Mouse (Mus musculus): Measurements from ENCODE around the gene Znrf3. TPM values are rescaled to one million over a fixed set of nuclear protein-coding genes. Genes with fewer than 3 reads are reported as not detected.

Gene Znrf3
- total RNA-seq, 1 experiment from 2014 or later = 1.3 TPM

- ATAC-seq (ENCODE audit: extremely low read depth, insufficient number of reproducible peaks, low FRiP score, poor library complexity, severe bottlenecking) = no peak
Measured at GRCm38 (mm10) chr11:5444234-5444598, 431 bp downstream of the Znrf3 start.

- no peak for ATAC-seq (ENCODE audit: extremely low read depth, insufficient number of reproducible peaks, low FRiP score, poor library complexity, severe bottlenecking)
Measured at GRCm38 (mm10) chr11:5443511-5444233, 975 bp downstream of the Znrf3 start.

- ATAC-seq (ENCODE audit: extremely low read depth, insufficient number of reproducible peaks, low FRiP score, poor library complexity, severe bottlenecking) = no peak
Measured at GRCm38 (mm10) chr11:5442590-5443021, 2.0 kb downstream of the Znrf3 start.

GRCm38 (mm10) chr11:5437646-5438045, 7.0 kb downstream of the Znrf3 start:
- no peak for ATAC-seq (ENCODE audit: extremely low read depth, insufficient number of reproducible peaks, low FRiP score, poor library complexity, severe bottlenecking)

DNA sequence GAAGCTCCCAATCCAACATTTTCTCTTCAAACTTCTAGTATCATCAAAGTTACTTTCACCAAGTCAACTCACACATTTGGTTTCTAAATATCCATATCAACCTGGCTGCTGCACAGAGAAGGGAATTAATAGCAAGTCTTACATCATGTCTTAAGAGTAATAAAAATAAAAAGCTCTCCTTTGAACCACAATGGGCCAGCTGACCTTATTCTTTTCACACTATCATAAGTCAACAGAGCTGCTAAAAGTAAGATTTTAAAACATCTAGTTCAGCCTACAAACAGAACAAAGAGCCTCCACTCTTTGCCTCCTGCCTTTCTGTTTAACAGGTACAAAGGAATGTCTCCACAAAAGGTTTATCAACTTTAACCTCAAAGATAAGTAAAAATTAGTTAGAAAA, 7.7 kb downstream of the Znrf3 start:
- ATAC-seq (ENCODE audit: extremely low read depth, insufficient number of reproducible peaks, low FRiP score, poor library complexity, severe bottlenecking) = no peak

- 0 out of 2 replicates have a peak, but pooled peaks have one; percentile 6 for ATAC-seq (ENCODE audit: extremely low read depth, insufficient number of reproducible peaks, low FRiP score, poor library complexity, severe bottlenecking)
Measured at GRCm38 (mm10) chr11:5435493-5435892, 9.2 kb downstream of the Znrf3 start.

- ATAC-seq (ENCODE audit: extremely low read depth, insufficient number of reproducible peaks, low FRiP score, poor library complexity, severe bottlenecking) = peak; percentile 82; the same call in 1 of the 2 replicates
Measured at GRCm38 (mm10) chr11:5432330-5432729, 12.3 kb downstream of the Znrf3 start.

DNA sequence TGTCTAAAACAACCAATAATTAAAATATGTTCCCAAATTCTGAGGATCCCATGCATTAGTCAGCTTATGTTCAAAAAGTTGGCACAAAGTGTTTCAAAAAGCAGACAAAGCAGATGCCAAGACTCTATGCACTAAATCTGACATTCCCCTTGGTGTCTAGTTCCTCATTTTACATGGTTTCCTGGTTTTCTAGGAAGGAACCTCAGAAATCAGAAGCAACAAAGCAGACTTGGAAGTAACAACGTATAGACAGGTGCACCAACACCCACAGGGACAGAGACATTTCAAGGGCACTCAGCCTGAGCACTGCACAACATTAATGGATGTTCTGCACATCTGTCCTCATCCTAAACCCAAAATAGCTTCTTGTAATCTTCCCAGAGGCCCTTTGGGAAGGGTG, 13.8 kb downstream of the Znrf3 start:
- ATAC-seq (ENCODE audit: extremely low read depth, insufficient number of reproducible peaks, low FRiP score, poor library complexity, severe bottlenecking) = no peak

DNA sequence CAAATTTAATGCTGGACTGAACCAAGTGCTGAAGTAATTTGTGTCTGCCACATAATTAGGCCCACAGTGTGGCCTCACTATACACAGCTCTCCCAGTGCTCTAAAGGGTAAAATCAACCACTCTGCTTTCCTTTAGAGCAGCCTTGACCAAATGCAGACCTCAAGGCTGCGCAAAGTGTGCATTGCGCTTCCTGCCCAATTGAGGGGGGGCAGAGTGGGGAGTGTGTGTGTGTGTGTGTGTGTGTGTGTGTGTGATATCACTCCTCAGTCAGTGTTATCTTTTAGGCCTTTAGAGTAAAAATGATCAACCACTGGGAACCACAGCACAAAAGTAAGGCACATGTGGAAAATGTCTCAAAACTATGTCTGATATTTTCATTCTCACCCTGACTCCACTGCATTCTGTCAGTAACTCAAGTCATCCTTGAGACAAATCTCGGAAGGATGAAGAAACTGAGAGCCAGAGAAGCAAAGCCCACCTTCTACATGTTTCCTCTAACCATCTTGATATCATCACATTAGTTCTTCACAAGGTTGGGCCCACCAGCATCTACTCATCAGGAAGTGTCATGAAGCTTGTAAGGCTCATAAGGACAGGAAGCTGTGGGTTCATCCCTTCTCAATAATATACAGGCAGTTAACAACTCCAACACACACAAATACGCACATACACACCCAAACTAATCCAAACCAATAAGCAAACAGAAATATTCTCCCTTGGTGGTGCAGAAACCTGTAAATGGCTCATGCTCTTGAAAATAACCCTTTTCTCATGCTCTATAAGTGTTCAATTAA, 15.1 kb downstream of the Znrf3 start:
- no peak for ATAC-seq (ENCODE audit: extremely low read depth, insufficient number of reproducible peaks, low FRiP score, poor library complexity, severe bottlenecking)

- no peak for ATAC-seq (ENCODE audit: extremely low read depth, insufficient number of reproducible peaks, low FRiP score, poor library complexity, severe bottlenecking)
Measured at GRCm38 (mm10) chr11:5427251-5427650, 17.4 kb downstream of the Znrf3 start.

DNA sequence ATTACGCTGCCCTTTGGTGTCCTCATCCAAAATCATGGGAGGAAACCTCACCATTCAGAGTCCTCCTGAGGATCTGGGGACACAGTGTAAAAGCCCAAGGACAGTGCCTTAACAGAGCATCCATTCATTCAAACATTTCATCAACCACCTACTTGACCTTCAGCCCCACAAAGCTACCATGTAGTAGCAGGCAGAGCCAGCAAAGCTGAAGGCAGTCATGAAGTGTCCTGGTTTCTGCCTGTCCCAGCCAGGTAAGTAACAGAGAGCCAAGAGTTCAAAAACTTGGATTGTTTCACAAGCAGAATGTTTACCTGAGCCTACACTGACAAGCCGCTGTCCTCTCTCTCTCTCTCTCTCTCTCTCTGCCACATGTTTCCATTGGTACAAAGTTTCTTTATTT, 18.3 kb downstream of the Znrf3 start:
- ATAC-seq (ENCODE audit: extremely low read depth, insufficient number of reproducible peaks, low FRiP score, poor library complexity, severe bottlenecking) = no peak

DNA sequence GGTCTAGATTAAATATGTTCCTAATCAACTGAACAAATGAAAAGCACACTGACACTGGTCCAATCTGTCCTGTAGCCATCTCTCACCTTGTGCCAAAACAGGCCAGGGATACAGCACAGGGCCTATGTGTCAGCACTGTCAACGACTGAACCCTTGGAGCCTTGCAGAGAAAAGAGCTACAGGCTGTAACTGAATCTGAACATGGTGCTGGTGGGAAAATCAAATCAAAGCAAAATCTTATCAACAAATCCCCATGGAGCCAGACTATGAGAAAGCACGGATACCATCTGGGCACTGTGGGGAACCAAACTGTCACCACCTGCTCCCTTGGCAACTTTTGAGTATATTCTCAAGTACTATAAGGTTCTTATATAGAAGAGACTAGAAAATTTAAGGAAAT, 19.5 kb downstream of the Znrf3 start:
- no peak for ATAC-seq (ENCODE audit: extremely low read depth, insufficient number of reproducible peaks, low FRiP score, poor library complexity, severe bottlenecking)

- no peak for ATAC-seq (ENCODE audit: extremely low read depth, insufficient number of reproducible peaks, low FRiP score, poor library complexity, severe bottlenecking)
Measured at GRCm38 (mm10) chr11:5424185-5424584, 20.5 kb downstream of the Znrf3 start.

DNA sequence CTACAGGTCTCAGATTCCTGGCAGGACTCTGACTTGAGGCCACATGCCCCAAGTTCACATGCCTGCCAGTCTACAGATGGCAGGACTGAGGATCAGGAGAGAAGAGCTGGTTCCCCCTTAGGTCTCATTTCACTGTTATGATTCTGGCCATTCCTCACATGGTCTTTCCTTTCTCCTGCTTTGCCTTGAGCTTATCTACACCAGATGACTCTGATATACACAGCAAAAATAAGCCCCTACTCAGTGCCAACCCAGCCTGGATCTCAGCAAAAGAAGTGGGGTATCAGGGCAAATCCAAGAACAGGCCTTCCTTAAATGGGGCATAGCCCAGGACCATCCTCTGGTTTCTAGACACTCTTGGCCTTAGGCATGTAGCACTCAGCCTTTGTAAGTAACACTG, 21.6 kb downstream of the Znrf3 start:
- no peak for ATAC-seq (ENCODE audit: extremely low read depth, insufficient number of reproducible peaks, low FRiP score, poor library complexity, severe bottlenecking)

GRCm38 (mm10) chr11:5422252-5422636, 22.4 kb downstream of the Znrf3 start:
- no peak for ATAC-seq (ENCODE audit: extremely low read depth, insufficient number of reproducible peaks, low FRiP score, poor library complexity, severe bottlenecking)

GRCm38 (mm10) chr11:5421506-5422251, 23.0 kb downstream of the Znrf3 start:
- ATAC-seq (ENCODE audit: extremely low read depth, insufficient number of reproducible peaks, low FRiP score, poor library complexity, severe bottlenecking) = no peak

DNA sequence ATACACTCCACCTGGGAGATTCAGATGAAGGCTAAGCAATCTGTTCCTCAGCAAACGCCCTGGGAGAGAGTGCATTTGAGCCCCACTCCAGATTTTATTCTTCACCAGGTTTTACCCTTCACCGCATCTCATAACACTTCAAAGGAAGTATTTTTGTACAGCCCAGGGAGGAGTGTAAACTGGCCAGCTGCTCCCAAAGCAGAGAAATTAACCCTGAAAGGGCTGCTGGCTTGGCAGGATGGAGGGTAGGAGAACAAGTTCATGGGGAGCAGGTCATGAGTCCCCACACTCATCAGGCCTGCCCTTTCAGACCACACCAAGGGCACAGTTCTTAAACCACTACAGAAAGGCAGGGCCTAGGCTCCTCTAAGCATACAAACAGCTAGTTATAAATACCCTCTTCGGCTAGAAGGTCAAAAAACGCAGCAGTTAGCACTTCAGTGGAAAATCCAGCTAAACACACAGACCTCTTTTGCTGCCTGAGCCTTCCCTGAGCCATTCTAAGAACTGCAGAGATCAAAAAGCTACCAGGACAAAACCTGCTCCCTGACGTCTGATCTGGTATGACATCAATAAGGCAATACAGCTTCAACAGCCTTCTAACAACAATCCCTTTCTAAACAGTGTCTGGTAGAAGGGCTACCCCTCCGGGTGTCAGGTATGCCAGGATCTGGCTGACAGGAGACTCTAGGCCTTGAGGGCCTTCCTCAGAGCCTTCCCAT, 28.9 kb downstream of the Znrf3 start:
- ATAC-seq (ENCODE audit: extremely low read depth, insufficient number of reproducible peaks, low FRiP score, poor library complexity, severe bottlenecking) = no peak

DNA sequence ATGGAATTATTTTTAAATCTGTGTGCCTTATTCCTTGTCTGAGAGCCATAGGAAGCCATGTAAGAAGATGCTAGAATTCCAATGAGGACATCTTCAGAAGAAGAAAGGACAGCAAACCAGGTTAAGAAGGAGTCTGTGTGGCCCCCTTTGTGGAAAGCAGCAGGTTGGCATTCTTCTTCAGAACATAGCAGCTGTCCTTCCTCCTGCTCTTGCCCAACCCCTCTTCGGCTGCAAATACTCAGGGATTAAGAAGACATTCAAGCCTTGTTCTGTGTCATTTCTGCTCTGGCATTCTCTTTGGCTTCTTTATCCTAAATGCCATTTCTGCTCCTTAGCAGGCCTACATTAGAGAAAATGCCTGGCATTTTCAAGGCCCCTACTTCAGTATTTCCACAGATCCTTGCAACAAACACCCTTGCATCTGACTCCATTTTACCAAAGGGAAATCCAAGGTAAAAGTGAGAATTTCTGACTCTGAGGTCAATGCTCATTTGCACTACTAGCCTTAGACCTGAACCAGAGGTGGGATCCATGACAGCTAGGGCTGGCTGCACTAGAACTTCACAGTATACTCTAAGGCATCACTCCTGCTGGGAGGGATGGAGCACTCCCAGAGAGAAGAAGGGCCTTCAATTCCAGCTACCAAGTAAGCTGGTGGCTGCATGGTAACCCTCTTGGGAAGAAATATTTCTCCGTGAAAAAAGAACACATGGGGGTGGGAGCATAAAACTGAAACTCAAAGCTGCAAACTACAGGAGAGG, 29.6 kb downstream of the Znrf3 start:
- ATAC-seq (ENCODE audit: extremely low read depth, insufficient number of reproducible peaks, low FRiP score, poor library complexity, severe bottlenecking) = no peak
